Mouse (Mus musculus) embryonic facial prominence, embryonic 11.5 days (tissue): ENCODE data around the gene Lrg1. TPM values are rescaled to one million over a fixed set of nuclear protein-coding genes. Genes with fewer than 3 reads are reported as not detected.

Experiments used
- ATAC-seq: fragments of 200-750 bp; cut with Nextera tagmentation; replicated peaks from 2 replicates; pipeline ENCODE4 v1.8.0; 2017; ENCODE audit warnings: low read depth; ENCODE audit not compliant: insufficient number of reproducible peaks, low FRiP score, low TSS enrichment
- DNase-seq: peaks from one replicate; pipeline ENCODE4 v3.0.0-alpha.2; 2015; ENCODE audit warnings: low spot score
- H3K27ac ChIP-seq: fragments of 300-500 bp; sonication (generic); replicated peaks from 2 replicates; pipeline ENCODE4 v1.5.1; 2014; ENCODE audit warnings: mild to moderate bottlenecking, low read depth, low read length, control low read depth
- H3K27me3 ChIP-seq: fragments of 300-500 bp; sonication (generic); 2 replicates; pipeline ENCODE4 v1.6.1; 2014; ENCODE audit warnings: mild to moderate bottlenecking, low read length, moderate library complexity, mixed read lengths; ENCODE audit not compliant: control insufficient read depth, insufficient read depth
- H3K36me3 ChIP-seq: fragments of 300-500 bp; sonication (generic); replicated peaks from 2 replicates; pipeline ENCODE4 v1.6.1; 2014; ENCODE audit warnings: low read depth, mild to moderate bottlenecking, low read length, moderate library complexity, mixed read lengths; ENCODE audit not compliant: control insufficient read depth, insufficient read depth
- H3K4me1 ChIP-seq: fragments of 300-500 bp; sonication (generic); 2 replicates; pipeline ENCODE4 v1.6.1; 2014; ENCODE audit warnings: low read length, mixed read lengths; ENCODE audit not compliant: control insufficient read depth, insufficient read depth
- H3K4me2 ChIP-seq: fragments of 300-500 bp; sonication (generic); 2 replicates; pipeline ENCODE4 v1.6.1; 2014; ENCODE audit warnings: low read depth, mild to moderate bottlenecking, control low read depth, low read length, moderate library complexity
- H3K4me3 ChIP-seq: fragments of 300-500 bp; sonication (generic); 2 replicates; pipeline ENCODE4 v1.5.1; 2014; ENCODE audit warnings: low read depth, low read length, control low read depth
- H3K9ac ChIP-seq: fragments of 300-500 bp; sonication (generic); replicated peaks from 2 replicates; pipeline ENCODE4 v1.6.1; 2014; ENCODE audit warnings: mild to moderate bottlenecking, control low read depth, low read length
- H3K9me3 ChIP-seq: fragments of 300-500 bp; sonication (generic); replicated peaks from 2 replicates; pipeline ENCODE4 v1.6.1; 2016; ENCODE audit warnings: mild to moderate bottlenecking, low read length, inconsistent platforms, mixed read lengths; ENCODE audit not compliant: control insufficient read depth
- WGBS: fragments of 180-500 bp; shearing (Covaris S2); extraction: QIAGEN DNeasy Blood & Tissue Kit; methylation state at CpG from one replicate; pipeline ENCODE4 v1.1.7; 2014; 5-methylcytosine and 5-hydroxymethylcytosine counted together
- polyA plus RNA-seq: library from polyadenylated mRNA; unstranded; fragments of >200 nt; fragmentation: Nextera tagmentation; extraction: Ambion mirVana; gene quantifications from 2 replicates; pipeline ENCODE4 v1.2.1, GENCODE M21; 2014

Gene Lrg1
- polyA plus RNA-seq, 1 experiment from 2014 or later, result not detected

DNA sequence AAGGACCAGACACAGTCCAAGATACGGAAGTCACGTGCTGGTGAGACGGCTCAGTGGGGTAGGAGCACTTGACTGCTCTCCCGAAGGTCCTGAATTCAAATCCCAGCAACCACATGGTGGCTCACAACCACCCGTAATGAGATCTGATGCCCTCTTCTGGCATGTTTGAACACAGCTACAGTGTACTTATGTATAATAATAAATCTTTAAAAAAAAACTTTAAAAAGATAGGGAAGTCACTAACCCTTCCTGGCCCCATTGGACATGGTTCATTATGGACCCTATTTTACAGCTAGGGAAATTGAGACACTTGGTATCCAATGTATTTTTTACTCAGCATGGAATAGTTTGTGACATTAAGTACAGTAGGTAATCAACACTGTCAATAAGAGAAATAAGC lies 44.3 kb downstream of the Lrg1 start:
- no peaks in the 10 kb centered on the region for H3K9me3 ChIP-seq
- no peaks in the 10 kb centered on the region; the same call in 1 of the 2 replicates for H3K36me3 ChIP-seq
- H3K4me2 ChIP-seq, result no peak overlapping the region
- DNase-seq, result no peak
- no peak for ATAC-seq
- no peak overlapping the region for H3K4me3 ChIP-seq
- no peak overlapping the region for H3K27ac ChIP-seq
- H3K9ac ChIP-seq, result no peak overlapping the region
- H3K4me1 ChIP-seq, result peaks cover 4% of the 10 kb centered on the region
- H3K27me3 ChIP-seq, result no peaks in the 10 kb centered on the region
- 90% methylated on average over 5 of the region's 5 CpGs for WGBS

GRCm38 (mm10) chr17:56074827-56075208 lies 47.0 kb downstream of the Lrg1 start, which contains the start of gene Ubxn6:
Gene Ubxn6, minus strand, starts transcription at chr17:56075028.
- H3K4me1 ChIP-seq, result no peaks in the 10 kb centered on the region; the same call in 1 of the 2 replicates
- H3K4me2 ChIP-seq, result peak within 1 kb of the TSS; percentile 68
- no peaks in the 10 kb centered on the region for H3K9me3 ChIP-seq
- WGBS, result under 1% methylated on average over 35 of the region's 35 CpGs
- DNase-seq (peak; percentile 98), ATAC-seq (peak; percentile 55)
- peak within 1 kb of the TSS; percentile 73 for H3K9ac ChIP-seq
- H3K27ac ChIP-seq, result peak within 1 kb of the TSS; percentile 77
- H3K27me3 ChIP-seq, result no peaks in the 10 kb centered on the region
- H3K36me3 ChIP-seq, result peaks cover 4% of the 10 kb centered on the region; the same call in 1 of the 2 replicates
- peak within 1 kb of the TSS; percentile 58 for H3K4me3 ChIP-seq

- H3K4me2 ChIP-seq, result peak overlapping the region; percentile 68
- no peaks in the 10 kb centered on the region for H3K9me3 ChIP-seq
- WGBS, result 9% methylated on average over 22 of the region's 22 CpGs
- H3K27me3 ChIP-seq, result no peaks in the 10 kb centered on the region
- peak overlapping the region; percentile 73 for H3K9ac ChIP-seq
- ATAC-seq, result 0 out of 2 replicates have a peak, but pooled peaks have one; percentile 0
- peaks cover 8% of the 10 kb centered on the region; the same call in 1 of the 2 replicates for H3K36me3 ChIP-seq
- H3K27ac ChIP-seq, result peak overlapping the region; percentile 77
- peak; percentile 86 for DNase-seq
- no peaks in the 10 kb centered on the region; the same call in 1 of the 2 replicates for H3K4me1 ChIP-seq
- H3K4me3 ChIP-seq, result peak overlapping the region; percentile 58
Measured at GRCm38 (mm10) chr17:56074097-56074826, 47.5 kb downstream of the Lrg1 start.

DNA sequence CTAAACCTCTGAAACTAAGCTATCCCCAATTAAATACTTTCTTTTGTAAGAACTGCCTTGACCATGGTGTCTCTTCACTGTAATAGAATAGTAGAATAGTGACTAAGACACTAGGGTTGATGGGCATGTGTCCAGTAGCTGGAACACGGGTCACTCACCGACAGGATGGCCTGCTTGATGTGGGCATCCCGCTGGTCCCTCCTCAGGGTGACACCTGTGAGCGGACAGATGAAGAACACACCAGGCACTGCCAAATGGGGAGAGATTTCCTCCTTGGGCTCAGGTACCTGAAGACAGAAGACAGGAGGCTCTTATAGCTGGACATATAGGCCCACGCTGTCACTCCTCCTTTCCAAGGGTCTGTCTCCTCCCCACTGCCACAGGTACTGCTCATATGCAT lies 49.6 kb downstream of the Lrg1 start:
- H3K36me3 ChIP-seq, result peaks cover 19% of the 10 kb centered on the region

GRCm38 (mm10) chr17:56071126-56071525 lies 50.7 kb downstream of the Lrg1 start:
- peaks cover 22% of the 10 kb centered on the region for H3K36me3 ChIP-seq
- no peak overlapping the region for H3K9ac ChIP-seq
- no peak for ATAC-seq

More for the DNA sequence above, 49.6 kb downstream of the Lrg1 start:
- Histone ChIP-seq H3K9ac (no peak overlapping the region), H3K27ac (no peak overlapping the region), H3K27me3 (no peaks in the 10 kb centered on the region), H3K4me1 (no peaks in the 10 kb centered on the region; the same call in 1 of the 2 replicates), H3K9me3 (no peaks in the 10 kb centered on the region), H3K4me3 (no peak overlapping the region), H3K4me2 (no peak overlapping the region)
- ATAC-seq (no peak), DNase-seq (no peak)
- 96% methylated on average over 5 of the region's 5 CpGs for WGBS

More at GRCm38 (mm10) chr17:56071126-56071525, 50.7 kb downstream of the Lrg1 start:
- Histone ChIP-seq H3K27ac (no peak overlapping the region), H3K4me3 (no peak overlapping the region), H3K9me3 (no peaks in the 10 kb centered on the region), H3K27me3 (no peaks in the 10 kb centered on the region), H3K4me2 (no peak overlapping the region), H3K4me1 (no peaks in the 10 kb centered on the region; the same call in 1 of the 2 replicates)
- DNase-seq, result no peak

Other genes with a start within 250 kb of the Lrg1 start
- gene Zfp119a, start 243.1 kb downstream of the Lrg1 start, polyA plus RNA-seq, result 9.5 and 10.4 TPM in 2 replicates
- 13.5 and 13.6 TPM in 2 replicates for gene Zfp959, start 229.9 kb downstream of the Lrg1 start, polyA plus RNA-seq
- gene Zfp119b, start 172.5 kb downstream of the Lrg1 start, polyA plus RNA-seq, result 6.2 and 6.9 TPM in 2 replicates
- gene Ebi3, start 169.4 kb downstream of the Lrg1 start, polyA plus RNA-seq, result 1.8 and 2.2 TPM in 2 replicates
- 18.5 and 18.9 TPM in 2 replicates for gene Yju2, start 162.9 kb downstream of the Lrg1 start, polyA plus RNA-seq
- gene Shd, start 151.5 kb downstream of the Lrg1 start, polyA plus RNA-seq, result 32.9 and 37.4 TPM in 2 replicates
- 36.6 and 43.0 TPM in 2 replicates for gene Fsd1, start 135.5 kb downstream of the Lrg1 start, polyA plus RNA-seq
- gene Stap2, start 116.4 kb downstream of the Lrg1 start, polyA plus RNA-seq, result 6.1 and 6.6 TPM in 2 replicates
- gene Mpnd, start 116.3 kb downstream of the Lrg1 start, polyA plus RNA-seq, result 135 and 142 TPM in 2 replicates
- gene Sh3gl1, start 85.4 kb downstream of the Lrg1 start, polyA plus RNA-seq, result 119 and 132 TPM in 2 replicates
- 24.5 and 26.6 TPM in 2 replicates for gene Chaf1a, start 81.6 kb downstream of the Lrg1 start, polyA plus RNA-seq
- 40.9 and 43.1 TPM in 2 replicates for gene Ubxn6, start 47.0 kb downstream of the Lrg1 start, polyA plus RNA-seq
- gene Hdgfl2, start 42.4 kb downstream of the Lrg1 start, polyA plus RNA-seq, result 101 and 106 TPM in 2 replicates
- gene Plin4, start 12.2 kb downstream of the Lrg1 start, polyA plus RNA-seq, result 0.08 TPM in 1 of 2 replicates, not detected in the other
- 0.10 and 0.31 TPM in 2 replicates for gene Plin5, start 4.4 kb downstream of the Lrg1 start, polyA plus RNA-seq
- gene Sema6b, start 18.3 kb upstream of the Lrg1 start, polyA plus RNA-seq, result 1.1 and 1.6 TPM in 2 replicates
- gene Tnfaip8l1, start 40.5 kb upstream of the Lrg1 start, polyA plus RNA-seq, result 12.1 and 12.7 TPM in 2 replicates
- gene Mydgf, start 61.9 kb upstream of the Lrg1 start, polyA plus RNA-seq, result 48.5 and 60.5 TPM in 2 replicates
- gene Dpp9, start 96.9 kb upstream of the Lrg1 start, polyA plus RNA-seq, result 23.7 and 33.1 TPM in 2 replicates
- gene Fem1a, start 134.8 kb upstream of the Lrg1 start, polyA plus RNA-seq, result 10.1 and 11.6 TPM in 2 replicates
- gene Ticam1, start 154.8 kb upstream of the Lrg1 start, polyA plus RNA-seq, result 2.9 and 3.6 TPM in 2 replicates
- 33.0 and 48.5 TPM in 2 replicates for gene Plin3, start 170.9 kb upstream of the Lrg1 start, polyA plus RNA-seq
- not detected in 2 replicates for gene Arrdc5, start 178.3 kb upstream of the Lrg1 start, polyA plus RNA-seq
- 118 and 119 TPM in 2 replicates for gene Uhrf1, start 181.3 kb upstream of the Lrg1 start, polyA plus RNA-seq
- 27.3 and 28.2 TPM in 2 replicates for gene Kdm4b, start 204.1 kb upstream of the Lrg1 start, polyA plus RNA-seq